Mouse (Mus musculus) MEL (cell line): ENCODE measurements at regions not wholly inside any gene's neighbourhood (a gene's known extent, or its start where the extent isn't known, plus 50 kb on each side); places are given as distances from the start of the nearest gene placed in this dataset.

Experiments used
- DNase-seq: peaks from one replicate; pipeline ENCODE4 v3.0.0; 2011; ENCODE audit warnings: low read depth, low spot score
- H3K27ac ChIP-seq: 2 replicates; pipeline ENCODE4 v1.5.1; 2012; ENCODE audit warnings: low read depth, mild to moderate bottlenecking, control low read depth, low read length, moderate library complexity; ENCODE audit not compliant: control insufficient read depth
- H3K27me3 ChIP-seq, 2 experiments: fragments of 150-350 bp in 1 of 2; sonication (generic) in 1 of 2; 2 replicates each; pipeline ENCODE4 v1.6.1; 2012; ENCODE audit warnings: low read length in 2 of 2, mild to moderate bottlenecking in 2 of 2, improper control_type of control experiment in 1 of 2, moderate library complexity in 1 of 2; ENCODE audit not compliant: insufficient read depth in 2 of 2, control insufficient read depth in 1 of 2
- H3K36me3 ChIP-seq, 2 experiments: 2 replicates each; pipeline ENCODE4 v1.6.1; 2012 to 2014; ENCODE audit warnings: low read length in 2 of 2, improper control_type of control experiment in 1 of 2, inconsistent platforms in 1 of 2, mild to moderate bottlenecking in 1 of 2; ENCODE audit not compliant: insufficient read depth in 2 of 2, control insufficient read depth in 1 of 2
- H3K4me1 ChIP-seq, 2 experiments: fragments of 150-350 bp in 1 of 2; sonication (generic) in 1 of 2; 2 replicates each; pipeline ENCODE4 v1.6.1; 2012; ENCODE audit warnings: low read length in 2 of 2, improper control_type of control experiment in 1 of 2, mild to moderate bottlenecking in 1 of 2; ENCODE audit not compliant: insufficient read depth in 2 of 2, control insufficient read depth in 1 of 2
- H3K4me3 ChIP-seq, 2 experiments: fragments of 150-350 bp in 1 of 2; sonication (generic) in 1 of 2; 2 replicates each; pipeline ENCODE4 v1.5.1; 2012; ENCODE audit warnings: low read depth in 2 of 2, low read length in 2 of 2, mild to moderate bottlenecking in 2 of 2, moderate library complexity in 2 of 2, control low read depth in 1 of 2, improper control_type of control experiment in 1 of 2; ENCODE audit not compliant: control insufficient read depth in 1 of 2, insufficient read depth in 1 of 2
- H3K79me2 ChIP-seq: 2 replicates; pipeline ENCODE4 v1.6.1; 2012; ENCODE audit warnings: mild to moderate bottlenecking, low read length, moderate library complexity; ENCODE audit not compliant: control insufficient read depth, poor library complexity, insufficient read depth
- H3K9ac ChIP-seq: 2 replicates; pipeline ENCODE4 v1.6.1; 2012; ENCODE audit warnings: low read depth, mild to moderate bottlenecking, control low read depth, low read length, moderate library complexity; ENCODE audit not compliant: control insufficient read depth, poor library complexity, severe bottlenecking
- H3K9me3 ChIP-seq: fragments of 150-350 bp; sonication (generic); replicated peaks from 2 replicates; pipeline ENCODE4 v1.6.1; 2012; ENCODE audit warnings: mild to moderate bottlenecking, low read length, improper control_type of control experiment, moderate library complexity; ENCODE audit not compliant: insufficient read depth
- BHLHE40 ChIP-seq: IDR thresholded peaks from 2 replicates; pipeline ENCODE4 v1.6.1; 2012; ENCODE audit warnings: low read depth, mild to moderate bottlenecking, inconsistent platforms, low read length, improper control_type of control experiment, borderline replicate concordance
- CTCF ChIP-seq, 3 experiments: IDR thresholded peaks in 2 of 3; conservative IDR thresholded peaks in 1 of 3; 2 replicates each; pipeline ENCODE4 v1.5.1; 2011 to 2012; ENCODE audit warnings: low read length in 3 of 3, low read depth in 2 of 3, mild to moderate bottlenecking in 2 of 3, improper control_type of control experiment in 1 of 3, inconsistent platforms in 1 of 3, mixed read lengths in 1 of 3, moderate library complexity in 1 of 3; ENCODE audit not compliant: control insufficient read depth in 1 of 3, insufficient read depth in 1 of 3, poor library complexity in 1 of 3, severe bottlenecking in 1 of 3
- ELF1 ChIP-seq: IDR thresholded peaks from 2 replicates; pipeline ENCODE4 v1.6.1; 2014; ENCODE audit warnings: low read depth, mild to moderate bottlenecking, inconsistent platforms, low read length, improper control_type of control experiment, moderate library complexity
- ETS1 ChIP-seq: IDR thresholded peaks from 2 replicates; pipeline ENCODE4 v1.6.1; 2012; ENCODE audit warnings: low read depth, mild to moderate bottlenecking, inconsistent platforms, low read length, improper control_type of control experiment, moderate library complexity
- GATA1 ChIP-seq: IDR thresholded peaks from 2 replicates; pipeline ENCODE4 v1.6.1; 2011; ENCODE audit warnings: low read depth, low read length, improper control_type of control experiment
- JUND ChIP-seq: IDR thresholded peaks from 2 replicates; pipeline ENCODE4 v1.6.1; 2011; ENCODE audit warnings: low read depth, mild to moderate bottlenecking, improper control_type of control experiment, low read length
- KAT2A ChIP-seq: conservative IDR thresholded peaks from 2 replicates; pipeline ENCODE4 v1.6.1; 2012; ENCODE audit warnings: low read depth, low read length, improper control_type of control experiment, inconsistent platforms
- MAFK ChIP-seq: IDR thresholded peaks from 2 replicates; pipeline ENCODE4 v1.6.1; 2011; ENCODE audit warnings: low read depth, mild to moderate bottlenecking, low read length, improper control_type of control experiment, borderline replicate concordance
- MXI1 ChIP-seq: IDR thresholded peaks from 2 replicates; pipeline ENCODE4 v1.6.1; 2011; ENCODE audit warnings: mild to moderate bottlenecking, low read depth, low read length, improper control_type of control experiment
- MYC ChIP-seq: IDR thresholded peaks from 2 replicates; pipeline ENCODE4 v1.6.1; 2011; ENCODE audit warnings: low read depth, mild to moderate bottlenecking, low read length, improper control_type of control experiment, moderate library complexity
- NELFE ChIP-seq: IDR thresholded peaks from 2 replicates; pipeline ENCODE4 v1.6.1; 2011; ENCODE audit warnings: low read depth, low read length, improper control_type of control experiment
- NRF1 ChIP-seq: IDR thresholded peaks from 2 replicates; pipeline ENCODE4 v1.6.1; 2014; ENCODE audit warnings: low read depth, mild to moderate bottlenecking, inconsistent platforms, low read length, improper control_type of control experiment, moderate library complexity; ENCODE audit not compliant: poor library complexity, insufficient read depth, severe bottlenecking
- POLR2AphosphoS2 ChIP-seq: IDR thresholded peaks from 2 replicates; pipeline ENCODE4 v1.6.1; 2011; ENCODE audit warnings: low read length, improper control_type of control experiment
- RCOR1 ChIP-seq: IDR thresholded peaks from 2 replicates; pipeline ENCODE4 v1.6.1; 2012; ENCODE audit warnings: low read depth, mild to moderate bottlenecking, inconsistent platforms, low read length, improper control_type of control experiment
- SIN3A ChIP-seq: IDR thresholded peaks from 2 replicates; pipeline ENCODE4 v1.6.1; 2012; ENCODE audit warnings: low read length, improper control_type of control experiment, inconsistent platforms
- SMC3 ChIP-seq: IDR thresholded peaks from 2 replicates; pipeline ENCODE4 v1.6.1; 2011; ENCODE audit warnings: low read depth, low read length, improper control_type of control experiment
- TBP ChIP-seq: IDR thresholded peaks from 2 replicates; pipeline ENCODE4 v1.8.0; 2011; ENCODE audit warnings: low read depth, low read length, improper control_type of control experiment
- UBTF ChIP-seq: IDR thresholded peaks from 2 replicates; pipeline ENCODE4 v1.6.1; 2012; ENCODE audit warnings: low read depth, mild to moderate bottlenecking, inconsistent platforms, low read length, improper control_type of control experiment, moderate library complexity, borderline replicate concordance; ENCODE audit not compliant: insufficient read depth
- USF2 ChIP-seq, 2 experiments: IDR thresholded peaks; 2 replicates each; pipeline ENCODE4 v1.6.1; 2011 to 2012; ENCODE audit warnings: improper control_type of control experiment in 2 of 2, low read length in 2 of 2, borderline replicate concordance in 1 of 2, inconsistent platforms in 1 of 2, low read depth in 1 of 2, mild to moderate bottlenecking in 1 of 2; ENCODE audit not compliant: insufficient read depth in 1 of 2
- ZKSCAN1 ChIP-seq: IDR thresholded peaks from 2 replicates; pipeline ENCODE4 v1.6.1; 2012; ENCODE audit warnings: low read depth, mild to moderate bottlenecking, inconsistent platforms, low read length, improper control_type of control experiment, moderate library complexity
- ZMIZ1 ChIP-seq: IDR thresholded peaks from 2 replicates; pipeline ENCODE4 v1.6.1; 2012; ENCODE audit warnings: low read depth, mild to moderate bottlenecking, inconsistent platforms, low read length, improper control_type of control experiment, moderate library complexity
- ZNF384 ChIP-seq: IDR thresholded peaks from 2 replicates; pipeline ENCODE4 v1.6.1; 2012; ENCODE audit warnings: low read depth, mild to moderate bottlenecking, inconsistent platforms, low read length, improper control_type of control experiment

- Histone ChIP-seq H3K27me3 (no peaks in the 10 kb centered on the region), H3K27ac (no peak overlapping the region), H3K9ac (no peak overlapping the region), H3K4me1 (no peaks in the 10 kb centered on the region; a peak in 1 of 4 replicates), H3K4me3 (no peak overlapping the region), H3K9me3 (no peaks in the 10 kb centered on the region), H3K79me2 (no peaks in the 10 kb centered on the region), H3K36me3 (no peaks in the 10 kb centered on the region)
- no peak for DNase-seq
- TF ChIP-seq NRF1: no peak
Measured at GRCm38 (mm10) chr19:15829158-15829557, 118.0 kb downstream of the Psat1 start.

- no peak for DNase-seq
- TF ChIP-seq RCOR1 (no peak), ZNF384 (no peak), TBP (no peak), SMC3 (no peak), UBTF (no peak), MAFK (no peak), NRF1 (no peak)
- Histone ChIP-seq H3K27ac (no peak overlapping the region), H3K4me3 (no peak overlapping the region), H3K79me2 (no peaks in the 10 kb centered on the region), H3K4me1 (peaks cover 0 to 5% of the 10 kb centered on the region in 2 experiments; a peak in 2 of 4 replicates), H3K36me3 (no peaks in the 10 kb centered on the region), H3K9me3 (no peaks in the 10 kb centered on the region), H3K27me3 (no peaks in the 10 kb centered on the region), H3K9ac (no peak overlapping the region)
Measured at GRCm38 (mm10) chr19:15827990-15828705, 119.0 kb downstream of the Psat1 start.

GRCm38 (mm10) chr19:15827120-15827989 lies 119.8 kb downstream of the Psat1 start:
- no peak overlapping the region for H3K27ac ChIP-seq
- H3K4me3 ChIP-seq: no peak overlapping the region
- H3K27me3 ChIP-seq: no peaks in the 10 kb centered on the region
- TF ChIP-seq RCOR1 (no peak), ZKSCAN1 (no peak), SMC3 (no peak), POLR2AphosphoS2 (no peak), MXI1 (no peak), ZNF384 (no peak), CTCF (IDR thresholded peaks at IDR 0.05 in 2 of 3, conservative IDR thresholded peaks at IDR 0.05 in 1 of 3; ENCODE audit: control insufficient read depth in 1 of 3, insufficient read depth in 1 of 3, low read depth in 2 of 3, low read length in 3 of 3, poor library complexity in 1 of 3, severe bottlenecking in 1 of 3) (no peak), BHLHE40 (no peak), ETS1 (no peak), ELF1 (no peak), USF2 (IDR thresholded peaks at IDR 0.05; ENCODE audit: borderline replicate concordance in 1 of 2, insufficient read depth in 1 of 2, low read depth in 1 of 2, low read length in 2 of 2) (no peak), GATA1 (no peak), ZMIZ1 (no peak), NELFE (no peak), SIN3A (no peak), JUND (no peak), KAT2A (no peak), MYC (no peak), NRF1 (no peak)
- H3K9ac ChIP-seq: no peak overlapping the region
- H3K9me3 ChIP-seq: no peaks in the 10 kb centered on the region
- no peaks in the 10 kb centered on the region for H3K36me3 ChIP-seq
- H3K4me1 ChIP-seq: peaks cover 0 to 5% of the 10 kb centered on the region in 2 experiments; a peak in 2 of 4 replicates
- no peak for DNase-seq
- no peaks in the 10 kb centered on the region for H3K79me2 ChIP-seq
